Mouse (Mus musculus): ENCODE measurements around the gene Krt15. TPM values are rescaled to one million over a fixed set of nuclear protein-coding genes. Genes with fewer than 3 reads are reported as not detected.

Gene Krt15
- polyA plus RNA-seq (2017; shearing (Covaris generic)): not detected

DNA sequence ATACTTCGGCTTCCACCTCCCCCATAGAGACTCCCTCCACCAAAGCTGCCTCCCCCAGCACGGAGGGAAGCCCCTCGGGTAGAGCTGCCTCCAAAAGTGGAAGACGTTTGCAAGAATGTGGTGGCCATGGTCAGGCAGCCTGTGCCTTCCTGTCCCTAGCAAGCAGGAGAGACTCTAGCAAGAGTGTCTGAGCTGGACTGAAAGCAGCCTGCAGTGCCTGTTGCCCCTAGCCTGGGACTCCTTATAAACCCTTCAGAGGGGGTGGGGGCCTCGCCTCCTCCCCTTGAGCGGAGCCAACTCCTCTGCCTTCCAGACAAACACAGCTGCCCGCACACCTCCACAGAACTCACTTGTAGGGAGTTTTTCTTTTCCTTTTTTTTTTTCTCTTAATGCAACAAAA, at the start of gene Krt15:
Gene Krt15 (minus strand): TSS at position 198 of the 400 bp plus-strand sequence.

DNA sequence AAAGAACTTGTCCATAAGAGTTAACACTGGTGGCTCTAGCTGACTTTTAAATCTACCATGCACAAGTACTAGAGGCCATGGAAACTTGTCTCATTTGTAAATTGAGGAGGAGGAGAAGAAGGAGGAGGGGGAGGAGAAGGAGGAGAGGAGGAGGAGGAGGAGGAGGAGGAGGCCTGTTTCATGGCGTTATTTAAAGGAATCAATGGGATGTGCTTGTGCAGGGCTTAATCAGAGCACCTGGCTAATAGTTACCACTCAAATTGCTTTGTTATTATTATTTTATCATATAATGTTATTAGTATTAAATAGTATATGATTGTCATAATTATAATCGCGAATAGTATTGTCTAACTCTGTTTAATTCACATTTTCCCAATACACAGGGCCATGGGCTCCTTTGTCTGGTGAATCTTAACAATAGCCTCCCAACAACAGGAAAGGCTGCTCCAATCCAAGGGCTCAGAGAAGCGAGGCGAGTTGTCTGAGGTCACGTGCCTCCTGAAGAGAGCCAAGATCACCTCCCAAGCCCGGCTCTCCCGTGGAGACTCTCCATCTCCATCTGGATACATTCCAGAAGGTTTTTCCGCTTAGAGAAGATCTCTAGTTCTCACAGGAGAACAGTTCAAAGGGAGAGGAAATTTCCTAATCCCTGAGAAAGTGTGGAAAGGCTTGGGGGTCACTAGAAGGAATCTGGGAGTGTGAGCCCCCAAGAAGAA, 13.0 kb upstream of the Krt15 start, which contains the start of gene Krt19:
Gene Krt19 (minus strand): TSS at position 51 of the 716 bp plus-strand sequence.

DNA sequence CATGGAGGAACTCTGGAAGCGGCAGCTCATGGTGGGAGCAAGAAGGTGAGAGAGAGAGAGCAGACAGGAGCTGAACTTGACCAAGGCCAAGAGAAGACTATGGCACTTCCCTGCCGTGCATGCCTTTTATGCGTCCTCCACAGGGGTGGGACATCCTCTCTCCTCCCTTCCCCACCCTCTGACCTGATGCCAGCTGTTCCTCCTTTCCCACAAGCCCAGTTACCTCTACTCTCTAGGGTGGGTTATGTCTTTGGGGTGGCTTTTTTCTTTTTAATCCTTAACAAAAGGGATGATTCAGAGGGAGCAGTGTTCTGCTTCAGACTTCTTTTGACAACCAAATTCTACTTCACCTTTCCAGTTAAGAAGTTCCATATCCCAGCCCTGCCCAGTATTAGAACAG, 14.3 kb downstream of the Krt15 start, which contains the start of gene Krt13:
Gene Krt13 (minus strand): TSS at position 101 of the 400 bp plus-strand sequence.

DNA sequence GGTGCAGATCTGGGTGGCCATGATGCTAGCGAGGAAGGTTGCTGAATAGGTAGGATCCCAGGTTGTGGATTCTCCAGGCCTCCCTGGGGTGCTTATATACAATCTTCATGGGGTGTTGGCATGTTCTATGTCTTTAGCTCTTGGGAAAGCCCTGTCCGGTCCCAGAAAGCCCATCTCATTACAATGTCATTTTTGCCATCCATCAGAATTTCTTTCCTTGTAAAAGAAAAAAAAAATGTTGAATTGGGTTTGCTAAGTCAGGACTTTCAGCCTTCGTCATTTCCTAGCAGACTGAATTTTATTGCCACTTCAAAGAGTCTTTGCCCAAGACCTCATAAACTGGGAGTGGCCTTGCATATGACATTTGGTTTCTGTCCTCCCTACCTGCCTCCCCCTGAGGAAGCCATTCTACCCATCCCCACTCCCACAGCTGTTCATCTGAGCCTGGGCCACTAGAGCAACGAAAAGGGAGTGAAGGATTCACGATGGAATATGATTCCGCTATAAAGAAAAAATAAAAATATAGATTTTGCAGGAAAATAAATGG, 30.1 kb downstream of the Krt15 start, which contains the start of gene Krt36:
Gene Krt36 (minus strand): TSS at position 51 of the 547 bp plus-strand sequence.

DNA sequence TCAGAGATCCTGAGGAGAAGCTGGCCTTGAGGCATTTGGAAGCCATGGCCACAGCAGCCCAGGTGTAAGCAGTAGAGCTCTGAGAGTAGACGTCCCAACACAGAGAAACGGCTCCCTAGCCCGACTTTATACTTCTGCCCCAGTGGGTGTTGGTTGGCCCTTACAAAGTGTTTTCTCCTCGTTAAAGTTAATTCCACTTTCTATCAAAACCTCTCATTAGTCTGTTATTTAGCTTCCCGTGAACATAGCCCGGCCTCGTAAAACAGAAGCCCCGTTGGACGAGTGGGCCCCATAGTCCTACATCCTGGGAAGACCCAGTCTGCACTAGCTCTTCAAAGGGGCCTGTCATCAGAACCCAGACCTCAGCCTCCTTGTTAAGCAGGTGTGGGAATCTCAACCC, 39.6 kb downstream of the Krt15 start, which contains the start of gene Krt35:
Gene Krt35 (minus strand): TSS at position 101 of the 400 bp plus-strand sequence.

DNA sequence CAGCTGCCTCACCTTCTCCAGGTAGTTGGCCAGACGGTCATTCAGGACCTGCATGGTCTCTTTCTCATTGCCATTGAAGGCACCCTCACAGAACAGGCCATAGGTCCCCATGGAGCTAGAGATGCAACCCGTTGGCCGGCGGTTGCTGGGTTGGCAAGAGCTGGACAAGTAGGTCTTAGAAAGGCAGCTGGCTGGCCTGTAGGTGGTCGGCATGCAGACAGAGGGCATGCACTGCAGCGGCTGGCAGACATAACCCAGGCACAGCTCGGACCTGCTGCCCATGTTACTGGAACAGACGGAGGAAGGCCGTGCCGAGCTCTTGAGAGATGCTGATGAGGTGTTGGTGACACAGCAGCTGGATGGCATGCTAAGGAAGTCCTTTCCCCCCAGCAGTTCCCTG, 47.9 kb downstream of the Krt15 start, which contains the start of gene Krt32:
Gene Krt32 (minus strand): TSS at position 366 of the 400 bp plus-strand sequence.

Other genes with a start within 250 kb of the Krt15 start
- not detected for gene Krtap31-1, start 228.0 kb downstream of the Krt15 start, polyA plus RNA-seq (2017; shearing (Covaris generic))
- not detected for gene Gm11565, start 221.2 kb downstream of the Krt15 start, polyA plus RNA-seq (2017; shearing (Covaris generic))
- gene Krtap31-2, start 199.6 kb downstream of the Krt15 start, polyA plus RNA-seq (2017; shearing (Covaris generic)): not detected
- gene Krtap9-5, start 187.5 kb downstream of the Krt15 start, polyA plus RNA-seq (2017; shearing (Covaris generic)): 0.60 TPM
- not detected for gene Krtap29-1, start 156.9 kb downstream of the Krt15 start, polyA plus RNA-seq (2017; shearing (Covaris generic))
- not detected for gene Krtap16-1, start 149.3 kb downstream of the Krt15 start, polyA plus RNA-seq (2017; shearing (Covaris generic))
- not detected for gene Krtap17-1, start 141.9 kb downstream of the Krt15 start, polyA plus RNA-seq (2017; shearing (Covaris generic))
- gene Krt33a, start 119.7 kb downstream of the Krt15 start, polyA plus RNA-seq (2017; shearing (Covaris generic)): not detected
- gene Krt33b, start 106.1 kb downstream of the Krt15 start, polyA plus RNA-seq (2017; shearing (Covaris generic)): not detected
- 0.32 TPM for gene Krt34, start 94.4 kb downstream of the Krt15 start, polyA plus RNA-seq (2017; shearing (Covaris generic))
- not detected for gene Krt31, start 85.4 kb downstream of the Krt15 start, polyA plus RNA-seq (2017; shearing (Covaris generic))
- gene Krt32, start 47.7 kb downstream of the Krt15 start, polyA plus RNA-seq (2017; shearing (Covaris generic)): not detected
- gene Krt35, start 39.7 kb downstream of the Krt15 start, polyA plus RNA-seq (2017; shearing (Covaris generic)): not detected
- not detected for gene Krt36, start 30.3 kb downstream of the Krt15 start, polyA plus RNA-seq (2017; shearing (Covaris generic))
- gene Krt13, start 14.4 kb downstream of the Krt15 start, polyA plus RNA-seq (2017; shearing (Covaris generic)): not detected
- gene Krt19, start 12.7 kb upstream of the Krt15 start, polyA plus RNA-seq (2017; shearing (Covaris generic)): 0.74 TPM
- not detected for gene Krt9, start 57.3 kb upstream of the Krt15 start, polyA plus RNA-seq (2017; shearing (Covaris generic))
- not detected for gene Krt14, start 71.6 kb upstream of the Krt15 start, polyA plus RNA-seq (2017; shearing (Covaris generic))
- gene Krt16, start 113.0 kb upstream of the Krt15 start, polyA plus RNA-seq (2017; shearing (Covaris generic)): 0.40 TPM
- not detected for gene Krt17, start 125.1 kb upstream of the Krt15 start, polyA plus RNA-seq (2017; shearing (Covaris generic))
- not detected for gene Krt42, start 133.9 kb upstream of the Krt15 start, polyA plus RNA-seq (2017; shearing (Covaris generic))
- gene Eif1, start 184.0 kb upstream of the Krt15 start, polyA plus RNA-seq (2017; shearing (Covaris generic)): 4,724 TPM
- not detected for gene Gast, start 198.5 kb upstream of the Krt15 start, polyA plus RNA-seq (2017; shearing (Covaris generic))
- 1.8 TPM for gene Hap1, start 220.2 kb upstream of the Krt15 start, polyA plus RNA-seq (2017; shearing (Covaris generic))

Data from effector memory CD4-positive, alpha-beta T cell, adult 7 months (primary cell).